Mouse (Mus musculus) sigmoid colon, adult 10 weeks (tissue): ENCODE data around the gene Angpt4. TPM values are rescaled to one million over a fixed set of nuclear protein-coding genes. Genes with fewer than 3 reads are reported as not detected.

ENCODE experiments used
- polyA plus RNA-seq: library from polyadenylated mRNA; stranded (reverse); fragments of 350-450 nt; fragmentation: Illumina TruSeq; extraction: RNeasy Lipid Tissue Mini Kit (QIAGEN cat#74804); gene quantifications from one replicate; pipeline ENCODE4 v1.2.3, GENCODE M21; 2014; ENCODE audit warnings: low read depth, low replicate concordance

The Angpt4 gene
- not detected for polyA plus RNA-seq

DNA sequence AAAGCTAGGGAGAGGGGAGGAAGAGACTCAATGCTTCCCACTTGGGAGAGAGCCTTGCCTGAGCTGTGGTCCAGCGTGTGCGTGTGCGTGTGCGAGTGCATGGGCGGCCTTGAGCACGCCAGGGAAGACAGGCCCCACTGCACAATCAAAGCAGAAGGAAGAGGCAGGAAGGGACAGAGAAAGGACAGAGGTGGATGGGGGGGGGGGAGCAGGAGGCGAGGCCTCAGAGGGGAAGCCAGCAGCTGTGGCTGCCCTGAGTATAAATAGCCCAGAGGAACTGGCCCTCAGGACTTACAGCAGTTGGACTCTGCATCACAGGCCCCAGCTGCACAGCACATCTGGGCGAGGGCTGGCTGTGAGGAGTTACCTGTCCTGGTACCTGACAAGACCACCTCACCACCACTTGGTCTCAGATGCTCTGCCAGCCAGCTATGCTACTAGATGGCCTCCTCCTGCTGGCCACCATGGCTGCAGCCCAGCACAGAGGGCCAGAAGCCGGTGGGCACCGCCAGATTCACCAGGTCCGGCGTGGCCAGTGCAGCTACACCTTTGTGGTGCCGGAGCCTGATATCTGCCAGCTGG, at the start of gene Angpt4:
Gene Angpt4 (plus strand): TSS at position 292 of the 582 bp plus-strand sequence.

DNA sequence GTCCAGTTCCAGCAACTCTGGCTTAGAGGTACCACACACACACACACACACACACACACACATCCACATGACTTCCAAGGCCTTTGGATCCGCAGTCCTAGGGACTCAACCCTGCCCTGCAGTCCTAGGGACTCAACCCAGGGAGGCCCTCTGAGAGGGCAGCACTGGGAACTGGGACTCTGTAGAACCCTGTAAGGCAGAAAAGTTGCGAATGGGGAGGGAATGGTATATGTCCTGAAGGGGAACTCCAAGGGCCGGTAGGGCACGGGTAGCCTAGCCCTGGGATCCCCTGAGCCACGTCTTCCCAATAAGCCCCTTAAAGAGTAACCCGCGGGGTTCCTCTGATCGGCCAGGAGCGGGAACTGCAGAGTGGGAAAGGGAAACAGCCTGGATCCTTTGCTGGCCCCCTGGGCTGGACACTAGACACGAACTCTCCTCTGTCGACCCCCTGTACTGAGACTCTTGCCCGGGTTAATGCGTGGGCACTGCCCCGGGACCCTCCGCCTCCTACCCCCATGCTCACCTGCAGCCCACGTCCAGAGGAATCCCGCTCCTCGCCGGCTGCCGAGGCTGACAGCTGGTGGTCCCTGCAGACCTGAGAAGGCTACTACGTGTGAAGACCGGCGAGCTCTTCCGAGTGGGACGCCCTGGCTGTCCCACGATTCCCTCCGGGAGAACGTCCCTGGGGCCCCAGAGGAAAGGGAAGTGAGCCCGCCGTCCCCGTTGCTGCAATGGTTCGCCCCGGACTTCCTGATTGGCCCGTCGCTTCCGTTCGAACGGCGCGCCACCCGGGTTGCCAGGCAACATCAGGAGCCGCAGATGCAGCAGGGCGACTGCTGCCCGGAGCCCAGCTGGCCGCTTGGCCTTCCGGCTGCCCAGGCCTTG, 68.7 kb downstream of the Angpt4 start, which contains the start of gene Fam110a:
Gene Fam110a (minus strand): TSS at position 750 of the 885 bp plus-strand sequence.

Other genes with a start within 250 kb of the Angpt4 start
- gene Rad21l, start 242.7 kb upstream of the Angpt4 start, polyA plus RNA-seq = 0.25 TPM
- not detected for gene Tmem74b, start 209.2 kb upstream of the Angpt4 start, polyA plus RNA-seq
- gene Psmf1, start 167.0 kb upstream of the Angpt4 start, polyA plus RNA-seq = 10.1 TPM
- not detected for gene Rspo4, start 68.3 kb upstream of the Angpt4 start, polyA plus RNA-seq
- gene Fam110a, start 69.0 kb downstream of the Angpt4 start, polyA plus RNA-seq = 0.47 TPM
- 8.7 TPM for gene Slc52a3, start 85.3 kb downstream of the Angpt4 start, polyA plus RNA-seq
- not detected for gene Scrt2, start 170.3 kb downstream of the Angpt4 start, polyA plus RNA-seq
- gene Srxn1, start 194.3 kb downstream of the Angpt4 start, polyA plus RNA-seq = 42.8 TPM
- gene Tcf15, start 232.4 kb downstream of the Angpt4 start, polyA plus RNA-seq = not detected